Mouse (Mus musculus): ENCODE data around the gene Slc25a25. TPM values are rescaled to one million over a fixed set of nuclear protein-coding genes. Genes with fewer than 3 reads are reported as not detected.

Gene Slc25a25
- polyA plus RNA-seq, 1 experiment from 2014 or later, result 36.9 TPM

- Histone ChIP-seq H3K27me3 (ENCODE audit: insufficient read depth, low read length) (no peaks in the 10 kb centered on the region), H3K36me3 (replicated peaks; ENCODE audit: insufficient read depth, low read length) (peaks cover 82% of the 10 kb centered on the region), H3K4me1 (ENCODE audit: insufficient read depth) (no peaks in the 10 kb centered on the region), H3K4me2 (ENCODE audit: low read depth, low read length) (no peak overlapping the region), H3K4me3 (ENCODE audit: low read depth, low read length) (no peak overlapping the region), H3K9ac (replicated peaks) (no peak overlapping the region), H3K9me3 (ENCODE audit: low read length) (no peaks in the 10 kb centered on the region), H3K27ac (ENCODE audit: low read depth) (no peak overlapping the region)
- TF ChIP-seq CTCF (IDR thresholded peaks at IDR 0.05; ENCODE audit: low read depth) (no peak), EP300 (IDR thresholded peaks at IDR 0.05; ENCODE audit: low read depth) (no peak)
- WGBS (ENCODE audit: insufficient replicate concordance), result 86% methylated on average over 10 of the region's 10 CpGs
- DNase-seq, result no peak
- ATAC-seq, result no peak
Observed at GRCm38 (mm10) chr2:32374191-32374590, 77.1 kb downstream of the Slc25a25 start.

GRCm38 (mm10) chr2:32367315-32367714 is 83.9 kb downstream of the Slc25a25 start:
- peaks cover 56% of the 10 kb centered on the region for H3K36me3 ChIP-seq (replicated peaks; ENCODE audit: insufficient read depth, low read length)
- H3K27ac ChIP-seq (ENCODE audit: low read depth), result no peak overlapping the region
- no peak overlapping the region for H3K4me3 ChIP-seq (ENCODE audit: low read depth, low read length)

More at GRCm38 (mm10) chr2:32367315-32367714, 83.9 kb downstream of the Slc25a25 start:
- H3K9ac ChIP-seq (replicated peaks), result no peak overlapping the region
- TF ChIP-seq CTCF (IDR thresholded peaks at IDR 0.05; ENCODE audit: low read depth), result no peak
- no peak for TF ChIP-seq EP300 (IDR thresholded peaks at IDR 0.05; ENCODE audit: low read depth)
- no peaks in the 10 kb centered on the region for H3K9me3 ChIP-seq (ENCODE audit: low read length)
- H3K27me3 ChIP-seq (ENCODE audit: insufficient read depth, low read length), result no peaks in the 10 kb centered on the region
- H3K4me1 ChIP-seq (ENCODE audit: insufficient read depth), result peaks cover 12% of the 10 kb centered on the region
- WGBS (ENCODE audit: insufficient replicate concordance), result 87% methylated on average over 5 of the region's 5 CpGs
- DNase-seq, result no peak
- no peak overlapping the region for H3K4me2 ChIP-seq (ENCODE audit: low read depth, low read length)
- no peak for ATAC-seq

Other genes starting within 250 kb of the Slc25a25 start
- 6.3 and 6.4 TPM in 2 replicates for gene Pomt1, start 214.9 kb downstream of the Slc25a25 start, polyA plus RNA-seq (2015; fragmentation: Nextera tagmentation; extraction: Ambion mirVana)
- gene Uck1, start 191.3 kb downstream of the Slc25a25 start, polyA plus RNA-seq (2015; fragmentation: Nextera tagmentation; extraction: Ambion mirVana), result 26.9 and 33.3 TPM in 2 replicates
- gene Golga2, start 164.1 kb downstream of the Slc25a25 start, polyA plus RNA-seq (2015; fragmentation: Nextera tagmentation; extraction: Ambion mirVana), result 5.8 and 7.0 TPM in 2 replicates
- 188 and 209 TPM in 2 replicates for gene Swi5, start 163.4 kb downstream of the Slc25a25 start, polyA plus RNA-seq (2015; fragmentation: Nextera tagmentation; extraction: Ambion mirVana)
- gene Ciz1, start 99.1 kb downstream of the Slc25a25 start, polyA plus RNA-seq (2015; fragmentation: Nextera tagmentation; extraction: Ambion mirVana), result 9.0 and 9.9 TPM in 2 replicates
- gene Dnm1, start 98.1 kb downstream of the Slc25a25 start, polyA plus RNA-seq (2015; fragmentation: Nextera tagmentation; extraction: Ambion mirVana), result 0.06 and 0.25 TPM in 2 replicates
- gene 1110008P14Rik, start 69.5 kb downstream of the Slc25a25 start, polyA plus RNA-seq (2015; fragmentation: Nextera tagmentation; extraction: Ambion mirVana), result 30.1 and 32.2 TPM in 2 replicates
- 411 and 419 TPM in 2 replicates for gene Lcn2, start 63.2 kb downstream of the Slc25a25 start, polyA plus RNA-seq (2015; fragmentation: Nextera tagmentation; extraction: Ambion mirVana)
- gene Ptges2, start 55.5 kb downstream of the Slc25a25 start, polyA plus RNA-seq (2015; fragmentation: Nextera tagmentation; extraction: Ambion mirVana), result 13.8 and 15.7 TPM in 2 replicates
- 1.6 and 1.8 TPM in 2 replicates for gene Naif1, start 988 bp downstream of the Slc25a25 start, polyA plus RNA-seq (2015; fragmentation: Nextera tagmentation; extraction: Ambion mirVana)
- gene Fam102a, start 83.9 kb upstream of the Slc25a25 start, polyA plus RNA-seq (2015; fragmentation: Nextera tagmentation; extraction: Ambion mirVana), result 4.8 and 6.1 TPM in 2 replicates
- gene Dpm2, start 119.4 kb upstream of the Slc25a25 start, polyA plus RNA-seq (2015; fragmentation: Nextera tagmentation; extraction: Ambion mirVana), result 37.0 and 41.7 TPM in 2 replicates
- not detected in 2 replicates for gene Pip5kl1, start 123.4 kb upstream of the Slc25a25 start, polyA plus RNA-seq (2015; fragmentation: Nextera tagmentation; extraction: Ambion mirVana)
- not detected in 2 replicates for gene 9430097D07Rik, start 124.2 kb upstream of the Slc25a25 start, polyA plus RNA-seq (2015; fragmentation: Nextera tagmentation; extraction: Ambion mirVana)
- 4.3 and 5.8 TPM in 2 replicates for gene St6galnac4, start 135.7 kb upstream of the Slc25a25 start, polyA plus RNA-seq (2015; fragmentation: Nextera tagmentation; extraction: Ambion mirVana)
- 14.0 and 15.9 TPM in 2 replicates for gene St6galnac6, start 148.3 kb upstream of the Slc25a25 start, polyA plus RNA-seq (2015; fragmentation: Nextera tagmentation; extraction: Ambion mirVana)
- gene Ak1, start 170.3 kb upstream of the Slc25a25 start, polyA plus RNA-seq (2015; fragmentation: Nextera tagmentation; extraction: Ambion mirVana), result 1.3 and 5.9 TPM in 2 replicates
- gene Eng, start 195.2 kb upstream of the Slc25a25 start, polyA plus RNA-seq (2015; fragmentation: Nextera tagmentation; extraction: Ambion mirVana), result 29.9 and 30.2 TPM in 2 replicates

All from liver, postnatal 0 days (tissue).